Mouse (Mus musculus): ENCODE measurements around the gene Ptgfrn. TPM values are rescaled to one million over a fixed set of nuclear protein-coding genes. Genes with fewer than 3 reads are reported as not detected.

The Ptgfrn gene
- polyA plus RNA-seq, 1 experiment from 2014 or later, result 4.0 TPM

DNA sequence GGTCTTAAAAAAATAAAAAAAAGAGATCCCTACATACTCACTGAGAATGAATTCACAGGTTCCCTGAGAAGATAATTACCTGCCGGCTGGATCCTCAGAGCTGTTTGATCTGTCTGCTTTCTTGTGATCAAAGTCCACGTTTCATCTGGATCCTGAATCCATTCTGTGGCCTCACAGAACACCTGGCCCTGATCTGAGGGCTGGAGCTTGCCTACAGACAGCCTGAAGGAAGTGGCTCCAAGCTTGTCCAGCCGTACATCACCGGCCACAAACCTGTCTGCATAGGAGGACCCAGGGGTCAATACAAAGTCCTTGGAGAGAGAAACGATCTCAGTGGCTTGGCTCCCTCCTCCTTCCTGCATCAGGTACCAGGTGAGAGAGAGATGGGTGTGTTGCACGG is 91.6 kb downstream of the Ptgfrn start:
- H3K27me3 ChIP-seq (ENCODE audit: low read depth, poor library complexity, severe bottlenecking), result no peaks in the 10 kb centered on the region
- no peaks in the 10 kb centered on the region for H3K36me3 ChIP-seq
- peaks cover 9% of the 10 kb centered on the region; the same call in 1 of the 2 replicates for H3K4me1 ChIP-seq
- no peak overlapping the region for H3K27ac ChIP-seq
- no peaks in the 10 kb centered on the region for H3K9me3 ChIP-seq (replicated peaks)
- no peak for DNase-seq (ENCODE audit: low spot score)
- WGBS, result 76% methylated on average over 6 of the region's 6 CpGs
- H3K4me3 ChIP-seq, result no peak overlapping the region

DNA sequence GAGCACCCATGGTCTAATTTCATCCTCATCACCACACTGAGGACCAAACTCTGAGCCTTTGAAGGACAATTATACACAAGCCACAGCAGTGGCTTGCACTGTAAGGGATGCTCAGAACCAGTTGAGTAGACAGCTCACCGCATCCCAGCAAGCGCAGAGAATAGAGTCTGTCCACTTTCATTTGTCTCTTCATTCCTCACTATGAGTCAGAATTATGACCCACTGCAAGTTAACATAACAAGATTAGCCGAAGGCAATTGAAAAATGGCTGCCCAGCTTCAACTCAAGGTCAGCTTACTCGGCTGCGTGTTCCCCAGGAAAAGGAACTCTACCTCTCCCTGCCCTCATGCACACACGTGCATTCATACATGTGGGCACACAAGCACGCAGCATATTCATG is 94.0 kb downstream of the Ptgfrn start:
- Histone ChIP-seq H3K36me3 (no peaks in the 10 kb centered on the region), H3K4me3 (no peak overlapping the region), H3K9me3 (replicated peaks) (no peaks in the 10 kb centered on the region), H3K27me3 (ENCODE audit: low read depth, poor library complexity, severe bottlenecking) (no peaks in the 10 kb centered on the region), H3K27ac (no peak overlapping the region), H3K4me1 (peaks cover 23% of the 10 kb centered on the region)
- DNase-seq (ENCODE audit: low spot score), result no peak
- 93% methylated on average over 7 of the region's 7 CpGs for WGBS

DNA sequence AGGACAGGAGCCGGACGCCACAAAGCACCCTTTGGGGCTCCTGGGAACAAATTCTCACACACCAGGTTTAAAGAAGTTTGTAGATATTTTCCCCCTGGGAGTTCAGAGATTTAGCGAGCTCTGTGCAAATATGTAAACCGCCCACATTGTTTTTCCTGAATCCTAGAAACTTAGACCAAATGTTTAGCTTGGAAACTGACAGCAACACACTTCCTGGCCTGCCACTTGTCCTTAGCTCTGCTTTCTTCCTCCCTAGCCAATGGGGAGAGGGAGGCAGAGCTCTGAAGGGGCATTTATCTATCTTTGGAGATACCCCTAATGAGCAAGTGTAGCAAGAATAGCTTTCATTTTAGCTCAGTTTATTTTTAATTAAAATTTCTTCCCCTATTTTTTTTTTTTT is 94.8 kb downstream of the Ptgfrn start:
- H3K4me1 ChIP-seq, result peaks cover 23% of the 10 kb centered on the region
- H3K36me3 ChIP-seq, result no peaks in the 10 kb centered on the region
- no peak for DNase-seq (ENCODE audit: low spot score)
- no peaks in the 10 kb centered on the region for H3K27me3 ChIP-seq (ENCODE audit: low read depth, poor library complexity, severe bottlenecking)
- 74% methylated on average over 4 of the region's 4 CpGs for WGBS
- no peak overlapping the region for H3K4me3 ChIP-seq
- no peaks in the 10 kb centered on the region for H3K9me3 ChIP-seq (replicated peaks)
- H3K27ac ChIP-seq, result no peak overlapping the region

DNA sequence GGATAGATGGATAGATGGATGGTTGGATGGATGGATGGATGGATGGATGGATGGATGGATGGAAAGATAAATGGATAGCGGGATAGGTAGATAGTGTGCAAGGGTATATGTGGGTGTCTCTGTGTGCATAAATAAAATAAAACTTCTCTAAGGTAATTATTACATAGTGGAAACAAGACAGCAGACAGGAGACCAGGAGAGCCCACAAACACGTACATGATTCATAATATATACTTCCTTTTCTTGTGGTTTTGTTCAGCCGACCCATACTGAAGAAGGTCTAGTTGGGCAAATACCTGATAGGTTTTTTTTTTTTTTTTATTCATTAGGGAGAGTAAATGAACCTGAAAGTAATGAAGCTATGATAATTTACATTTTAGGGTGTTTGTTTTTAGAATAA is 96.5 kb downstream of the Ptgfrn start:
- no peaks in the 10 kb centered on the region for H3K36me3 ChIP-seq
- peaks cover 23% of the 10 kb centered on the region for H3K4me1 ChIP-seq
- 94% methylated on average over 3 of the region's 3 CpGs for whole genome bisulfite sequencing
- no peak for DNase-seq (ENCODE audit: low spot score)
- H3K4me3 ChIP-seq, result no peak overlapping the region
- H3K27ac ChIP-seq, result no peak overlapping the region
- no peaks in the 10 kb centered on the region for H3K27me3 ChIP-seq (ENCODE audit: low read depth, poor library complexity, severe bottlenecking)
- H3K9me3 ChIP-seq (replicated peaks), result no peaks in the 10 kb centered on the region

- Histone ChIP-seq H3K9me3 (replicated peaks) (no peaks in the 10 kb centered on the region), H3K4me1 (peaks cover 23% of the 10 kb centered on the region), H3K27me3 (ENCODE audit: low read depth, poor library complexity, severe bottlenecking) (no peaks in the 10 kb centered on the region), H3K4me3 (no peak overlapping the region), H3K27ac (peak overlapping the region; percentile 74; the same call in 1 of the 2 replicates), H3K36me3 (no peaks in the 10 kb centered on the region)
- 94% methylated on average over 10 of the region's 10 CpGs for WGBS
- DNase-seq (ENCODE audit: low spot score), result no peak
Measured at GRCm38 (mm10) chr3:101013005-101013404, 97.1 kb downstream of the Ptgfrn start.

- H3K36me3 ChIP-seq, result no peaks in the 10 kb centered on the region
- H3K4me3 ChIP-seq, result no peak overlapping the region
- peak overlapping the region; percentile 74 for H3K27ac ChIP-seq
- no peaks in the 10 kb centered on the region for H3K9me3 ChIP-seq (replicated peaks)
- WGBS, result 91% methylated on average over 8 of the region's 8 CpGs
- no peaks in the 10 kb centered on the region for H3K27me3 ChIP-seq (ENCODE audit: low read depth, poor library complexity, severe bottlenecking)
- H3K4me1 ChIP-seq, result peaks cover 23% of the 10 kb centered on the region
- DNase-seq (ENCODE audit: low spot score), result no peak
Measured at GRCm38 (mm10) chr3:101012597-101012996, 97.5 kb downstream of the Ptgfrn start.

DNA sequence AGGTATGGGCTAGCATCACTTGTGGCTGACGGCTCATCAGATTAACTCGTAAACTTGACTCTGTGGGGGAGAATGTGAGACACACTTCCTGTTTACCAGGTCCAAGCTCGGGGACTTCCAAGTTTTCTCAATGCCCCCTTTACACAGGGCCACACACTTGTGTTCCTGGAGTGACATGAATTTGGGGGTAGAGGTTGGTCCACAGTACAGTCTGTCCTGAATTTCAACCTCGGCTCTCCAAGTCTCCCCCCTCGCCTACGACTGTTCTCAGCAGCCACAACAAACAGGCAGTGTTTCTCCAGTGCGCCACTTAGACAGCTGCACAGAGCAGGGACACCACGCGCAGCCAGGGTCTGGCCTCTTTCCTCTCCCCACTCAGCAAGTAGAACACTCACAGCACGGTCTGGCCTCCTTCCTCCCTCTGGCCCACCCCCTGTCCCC is 97.9 kb downstream of the Ptgfrn start:
- Histone ChIP-seq H3K27ac (peak overlapping the region; percentile 74), H3K27me3 (ENCODE audit: low read depth, poor library complexity, severe bottlenecking) (no peaks in the 10 kb centered on the region), H3K4me3 (no peak overlapping the region), H3K4me1 (peaks cover 23% of the 10 kb centered on the region), H3K36me3 (no peaks in the 10 kb centered on the region), H3K9me3 (replicated peaks) (no peaks in the 10 kb centered on the region)
- DNase-seq (ENCODE audit: low spot score), result no peak
- 71% methylated on average over 10 of the region's 10 CpGs for WGBS

- Histone ChIP-seq H3K9me3 (replicated peaks) (no peaks in the 10 kb centered on the region), H3K27ac (no peak overlapping the region), H3K27me3 (ENCODE audit: low read depth, poor library complexity, severe bottlenecking) (no peaks in the 10 kb centered on the region), H3K36me3 (no peaks in the 10 kb centered on the region), H3K4me3 (no peak overlapping the region), H3K4me1 (peaks cover 23% of the 10 kb centered on the region)
- no peak for DNase-seq (ENCODE audit: low spot score)
- WGBS, result 61% methylated on average over 5 of the region's 5 CpGs
Measured at GRCm38 (mm10) chr3:101011203-101011600, 98.9 kb downstream of the Ptgfrn start.

DNA sequence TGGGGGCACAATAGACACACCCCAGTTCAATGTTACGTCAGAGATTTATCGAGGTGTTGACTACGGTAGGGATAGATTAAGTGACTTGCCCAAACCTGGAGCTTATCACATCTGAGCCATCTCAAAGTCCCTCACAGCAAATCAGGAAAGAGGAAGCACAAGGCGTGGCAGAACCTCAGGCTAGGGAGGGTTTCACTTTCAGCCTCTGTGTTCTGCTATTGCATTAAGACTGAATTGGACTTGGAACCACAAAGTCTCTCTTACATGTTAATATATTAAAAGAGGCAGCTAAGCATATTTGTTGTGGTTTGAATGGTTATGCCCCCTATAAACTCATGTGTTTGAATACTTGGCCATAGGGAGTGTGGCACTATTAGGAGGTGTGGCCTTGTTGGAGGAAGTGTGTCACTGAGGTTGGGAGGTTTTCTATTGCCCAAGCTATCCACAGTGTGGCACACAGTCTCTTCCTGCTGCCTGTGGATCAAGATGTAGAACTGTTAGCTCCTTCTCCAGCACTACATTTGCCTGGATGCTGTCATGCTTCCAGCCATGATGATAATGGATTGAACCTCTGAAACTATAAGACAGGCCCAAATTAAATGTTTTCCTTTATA is 99.4 kb downstream of the Ptgfrn start:
- 95% methylated on average over 4 of the region's 4 CpGs for WGBS
- H3K36me3 ChIP-seq, result no peaks in the 10 kb centered on the region
- no peak for DNase-seq (ENCODE audit: low spot score)
- no peak overlapping the region for H3K4me3 ChIP-seq
- H3K4me1 ChIP-seq, result peaks cover 23% of the 10 kb centered on the region
- H3K27me3 ChIP-seq (ENCODE audit: low read depth, poor library complexity, severe bottlenecking), result no peaks in the 10 kb centered on the region
- no peaks in the 10 kb centered on the region for H3K9me3 ChIP-seq (replicated peaks)
- H3K27ac ChIP-seq, result no peak overlapping the region

DNA sequence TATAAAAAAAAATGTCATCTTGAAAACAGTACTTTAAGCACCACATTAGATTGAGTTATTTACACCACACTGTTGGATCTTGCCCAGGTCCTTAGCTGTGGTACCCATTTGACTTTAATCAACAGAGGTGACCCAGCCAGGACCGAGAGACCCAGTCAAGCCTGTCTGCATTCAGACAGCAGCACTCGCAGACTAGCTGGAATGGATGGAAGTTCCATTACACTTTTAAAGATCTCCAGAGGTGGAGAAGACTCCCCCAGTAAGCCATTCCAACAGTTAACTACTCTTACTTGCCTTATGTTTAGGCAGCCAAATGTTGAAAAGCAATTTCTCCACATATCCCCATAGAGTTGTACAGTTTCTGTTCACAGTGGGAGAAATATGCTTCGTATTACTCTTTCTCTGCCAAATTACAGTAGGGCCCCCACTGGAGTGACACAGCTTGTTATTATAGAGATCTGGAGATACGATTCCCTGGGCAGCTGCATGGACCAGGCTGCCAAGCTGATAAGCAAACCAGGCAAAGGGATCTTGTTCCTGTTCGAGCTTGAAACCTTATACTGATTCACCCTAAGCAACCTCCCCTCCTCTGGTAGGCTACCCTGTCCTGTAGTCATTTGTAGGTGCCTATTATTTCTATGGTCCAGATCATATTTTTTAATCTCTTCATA is 102.8 kb downstream of the Ptgfrn start:
- H3K27ac ChIP-seq, result no peak overlapping the region
- H3K9me3 ChIP-seq (replicated peaks), result no peaks in the 10 kb centered on the region
- no peaks in the 10 kb centered on the region for H3K27me3 ChIP-seq (ENCODE audit: low read depth, poor library complexity, severe bottlenecking)
- DNase-seq (ENCODE audit: low spot score), result no peak
- peaks cover 7% of the 10 kb centered on the region for H3K4me1 ChIP-seq
- H3K36me3 ChIP-seq, result no peaks in the 10 kb centered on the region
- H3K4me3 ChIP-seq, result no peak overlapping the region
- 81% methylated on average over 5 of the region's 5 CpGs for WGBS

- no peak for DNase-seq (ENCODE audit: low spot score)
- WGBS, result 89% methylated on average over 6 of the region's 6 CpGs
Measured at GRCm38 (mm10) chr3:101005392-101005791, 104.7 kb downstream of the Ptgfrn start.

GRCm38 (mm10) chr3:101003575-101004356 is 106.3 kb downstream of the Ptgfrn start:
- DNase-seq (ENCODE audit: low spot score), result no peak
- H3K36me3 ChIP-seq, result no peaks in the 10 kb centered on the region
- no peaks in the 10 kb centered on the region for H3K9me3 ChIP-seq (replicated peaks)
- no peak overlapping the region; the same call in 1 of the 2 replicates for H3K27ac ChIP-seq
- H3K4me1 ChIP-seq, result peaks cover 5% of the 10 kb centered on the region
- no peak overlapping the region for H3K4me3 ChIP-seq
- no peaks in the 10 kb centered on the region for H3K27me3 ChIP-seq (ENCODE audit: low read depth, poor library complexity, severe bottlenecking)
- 86% methylated on average over 15 of the region's 15 CpGs for WGBS

More at GRCm38 (mm10) chr3:101005392-101005791, 104.7 kb downstream of the Ptgfrn start:
- Histone ChIP-seq H3K4me3 (no peak overlapping the region), H3K27me3 (ENCODE audit: low read depth, poor library complexity, severe bottlenecking) (no peaks in the 10 kb centered on the region), H3K4me1 (no peaks in the 10 kb centered on the region), H3K9me3 (replicated peaks) (no peaks in the 10 kb centered on the region), H3K27ac (no peak overlapping the region), H3K36me3 (no peaks in the 10 kb centered on the region)

GRCm38 (mm10) chr3:100999732-101000131 is 110.3 kb downstream of the Ptgfrn start:
- H3K36me3 ChIP-seq, result no peaks in the 10 kb centered on the region
- H3K27ac ChIP-seq, result no peak overlapping the region
- no peak overlapping the region for H3K4me3 ChIP-seq
- DNase-seq (ENCODE audit: low spot score), result no peak
- 45% methylated on average over 2 of the region's 2 CpGs for WGBS
- peaks cover 10% of the 10 kb centered on the region for H3K4me1 ChIP-seq
- no peaks in the 10 kb centered on the region for H3K27me3 ChIP-seq (ENCODE audit: low read depth, poor library complexity, severe bottlenecking)
- H3K9me3 ChIP-seq (replicated peaks), result no peaks in the 10 kb centered on the region

Data from limb, embryonic 10.5 days (tissue).